Comparison of ENCODE assay signal across 9 mouse cellular contexts in the genomic region with DNA sequence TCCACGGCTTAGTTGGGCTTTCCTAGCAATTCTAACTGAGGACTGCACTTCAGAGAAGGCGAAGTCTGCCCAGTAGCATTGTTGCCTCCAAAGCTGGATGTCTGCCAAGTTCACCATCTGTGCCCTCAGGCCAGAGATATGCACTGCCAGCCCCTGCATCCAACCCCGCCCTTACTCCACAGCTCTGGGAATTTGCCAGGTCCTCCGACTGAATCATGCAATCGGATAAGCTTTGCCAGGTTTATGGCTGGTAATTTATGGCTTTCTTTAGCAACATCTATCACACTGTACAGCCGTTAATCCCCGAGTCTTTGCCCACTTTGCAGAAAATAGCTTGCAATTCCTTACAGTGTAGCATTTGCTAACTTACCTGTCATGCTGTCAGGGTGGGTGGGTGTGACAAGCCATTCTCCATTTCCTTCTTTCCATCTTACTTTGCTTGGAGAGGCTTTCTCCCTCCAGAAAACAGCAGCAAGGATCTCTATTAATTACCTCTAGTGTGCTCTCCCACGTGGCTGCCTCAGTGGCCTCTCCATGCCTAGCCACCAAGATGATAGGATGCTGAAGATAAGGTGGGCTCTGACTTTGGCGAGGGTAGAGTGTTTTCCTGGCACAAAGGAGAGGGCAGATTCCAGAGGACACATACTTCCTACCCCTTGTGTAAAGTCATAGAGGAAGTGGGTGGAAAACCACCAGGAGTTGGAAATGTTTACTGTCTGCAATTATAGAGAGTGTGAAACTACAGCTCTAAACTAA.
A peak's percentile ranks its signal among the peaks of the same experiment; 100 is the strongest.
DNase-seq lines count a peak whose midpoint lies in the region; ATAC-seq and TF ChIP-seq lines count a peak whose summit lies in the region.
"Had no signal": no experiment of that assay in that cellular context is flagged by ENCODE, and none has a peak within 500 bp of the region (broad histone marks: within the 10 kb centered on the region; RNA-seq: fewer than 3 reads in every experiment).

No protein-coding gene starts in this region.

- WGBS in liver, embryonic 12.5 days (ENCODE audit: insufficient replicate concordance): 45% methylated on average over 9 of the region's 9 CpGs
- 12% methylated on average over 9 of the region's 9 CpGs for WGBS in kidney, postnatal 0 days
- WGBS in lung, adult 2 months: 14% methylated on average over 9 of the region's 9 CpGs

- TF ChIP-seq POLR2A in lung, adult 2 months (IDR thresholded peaks at IDR 0.05; ENCODE audit: borderline replicate concordance, extremely low read depth, low read depth, low read length): no peak

- no peaks in the 10 kb centered on the region for H3K36me3 ChIP-seq in liver, embryonic 12.5 days
- no peaks in the 10 kb centered on the region for H3K36me3 ChIP-seq in kidney, postnatal 0 days (ENCODE audit: insufficient read depth, low read length)
- H3K36me3 ChIP-seq: liver, embryonic 15.5 days had no signal

- peak; percentile 15 for DNase-seq in liver
- peak; percentile 98 for DNase-seq in cerebellum, adult 9-11 months
- DNase-seq in gastrocnemius, postnatal 25 days: peak; percentile 25
- DNase-seq in kidney, postnatal 0 days (ENCODE audit: low spot score): peak; percentile 69
- DNase-seq in lung, adult 2 months: peak; percentile 23
- DNase-seq in right cerebral cortex, postnatal 10 days (ENCODE audit: low spot score in 2 of 2): peak; percentile 77 to 79
- DNase-seq in T-cell, adult 2 months (ENCODE audit: low spot score): no peak

- ATAC-seq in liver, embryonic 12.5 days: no peak
- ATAC-seq in kidney, postnatal 0 days (replicated peaks; ENCODE audit: low FRiP score, low read depth): peak; percentile 63; the same call in 1 of the 2 replicates

- no peaks in the 10 kb centered on the region for H3K4me1 ChIP-seq in liver, embryonic 12.5 days
- H3K4me1 ChIP-seq in kidney, postnatal 0 days (replicated peaks; ENCODE audit: insufficient read depth, low read length): peaks cover 7% of the 10 kb centered on the region; the same call in 1 of the 2 replicates
- H3K4me1 ChIP-seq in lung, adult 2 months (ENCODE audit: control insufficient read depth, insufficient read depth, low read length): peaks cover 7% of the 10 kb centered on the region; the same call in 1 of the 2 replicates
- H3K4me1 ChIP-seq: liver, embryonic 15.5 days had no signal

- no peak for TF ChIP-seq CTCF in kidney, postnatal 0 days (IDR thresholded peaks at IDR 0.05; ENCODE audit: low read depth)
- TF ChIP-seq CTCF in lung, adult 2 months (IDR thresholded peaks at IDR 0.05; ENCODE audit: insufficient read depth, low read length): no peak

- no peak overlapping the region for H3K4me3 ChIP-seq in liver, embryonic 12.5 days
- no peak overlapping the region for H3K4me3 ChIP-seq in kidney, postnatal 0 days (replicated peaks; ENCODE audit: low read depth, low read length)
- H3K4me3 ChIP-seq in lung, adult 2 months (replicated peaks; ENCODE audit: extremely low read depth, low read depth, low read length): no peak overlapping the region
- H3K4me3 ChIP-seq: liver, embryonic 15.5 days had no signal

- H3K9me3 ChIP-seq in liver, embryonic 12.5 days (replicated peaks): no peaks in the 10 kb centered on the region
- H3K9me3 ChIP-seq in kidney, postnatal 0 days (replicated peaks; ENCODE audit: low read length): no peaks in the 10 kb centered on the region
- H3K9me3 ChIP-seq: liver, embryonic 15.5 days had no signal

- H3K4me2 ChIP-seq in liver, embryonic 12.5 days: no peak overlapping the region
- H3K4me2 ChIP-seq in kidney, postnatal 0 days (ENCODE audit: low read length): no peak overlapping the region
- H3K4me2 ChIP-seq: liver, embryonic 15.5 days had no signal

- H3K9ac ChIP-seq in liver, embryonic 12.5 days: no peak overlapping the region
- H3K9ac ChIP-seq in kidney, postnatal 0 days (ENCODE audit: low read depth, low read length): no peak overlapping the region
- H3K9ac ChIP-seq: liver, embryonic 15.5 days had no signal

- no peak overlapping the region for H3K27ac ChIP-seq in liver, embryonic 12.5 days
- no peak overlapping the region for H3K27ac ChIP-seq in kidney, postnatal 0 days
- H3K27ac ChIP-seq: liver, embryonic 15.5 days had no signal

- no peaks in the 10 kb centered on the region for H3K27me3 ChIP-seq in liver, embryonic 12.5 days (replicated peaks)
- no peaks in the 10 kb centered on the region for H3K27me3 ChIP-seq in kidney, postnatal 0 days (ENCODE audit: insufficient read depth, low read length)
- H3K27me3 ChIP-seq: liver, embryonic 15.5 days had no signal
